Mouse (Mus musculus): Measurements from ENCODE around the gene Cfap77.

Gene Cfap77

GRCm38 (mm10) chr2:28997161-28997834 lies 57.6 kb downstream of the Cfap77 start:
- no peak for DNase-seq (ENCODE audit: low read depth, low spot score)

GRCm38 (mm10) chr2:28995436-28995835 lies 59.4 kb downstream of the Cfap77 start:
- no peak for DNase-seq (ENCODE audit: low read depth, low spot score)

- no peak for DNase-seq (ENCODE audit: low read depth, low spot score)
Measured at GRCm38 (mm10) chr2:28994014-28994413, 60.9 kb downstream of the Cfap77 start.

GRCm38 (mm10) chr2:28988781-28989180 lies 66.1 kb downstream of the Cfap77 start:
- peak; percentile 51 for DNase-seq (ENCODE audit: low read depth, low spot score)

GRCm38 (mm10) chr2:28980080-28980910 lies 74.6 kb downstream of the Cfap77 start:
- DNase-seq (ENCODE audit: low read depth, low spot score): no peak

GRCm38 (mm10) chr2:28978461-28978860 lies 76.4 kb downstream of the Cfap77 start:
- DNase-seq (ENCODE audit: low read depth, low spot score): no peak

- DNase-seq (ENCODE audit: low read depth, low spot score): peak; percentile 72
Measured at GRCm38 (mm10) chr2:28976635-28977034, 78.2 kb downstream of the Cfap77 start.

GRCm38 (mm10) chr2:28975604-28976003 lies 79.3 kb downstream of the Cfap77 start:
- DNase-seq (ENCODE audit: low read depth, low spot score): no peak

GRCm38 (mm10) chr2:28974520-28974919 lies 80.3 kb downstream of the Cfap77 start:
- DNase-seq (ENCODE audit: low read depth, low spot score): no peak

GRCm38 (mm10) chr2:28973832-28974450 lies 80.9 kb downstream of the Cfap77 start:
- DNase-seq (ENCODE audit: low read depth, low spot score): peak; percentile 9

- DNase-seq (ENCODE audit: low read depth, low spot score): no peak
Measured at GRCm38 (mm10) chr2:28970424-28970823, 84.4 kb downstream of the Cfap77 start.

- no peak for DNase-seq (ENCODE audit: low read depth, low spot score)
Measured at GRCm38 (mm10) chr2:28968278-28968677, 86.6 kb downstream of the Cfap77 start.

- DNase-seq (ENCODE audit: low read depth, low spot score): no peak
Measured at GRCm38 (mm10) chr2:28966151-28966795, 88.6 kb downstream of the Cfap77 start.

GRCm38 (mm10) chr2:28963565-28963964 lies 91.3 kb downstream of the Cfap77 start:
- DNase-seq (ENCODE audit: low read depth, low spot score): no peak

- peak; percentile 44 for DNase-seq (ENCODE audit: low read depth, low spot score)
Measured at GRCm38 (mm10) chr2:28961636-28962035, 93.2 kb downstream of the Cfap77 start.

GRCm38 (mm10) chr2:28961024-28961585 lies 93.8 kb downstream of the Cfap77 start:
- peak; percentile 47 for DNase-seq (ENCODE audit: low read depth, low spot score)

GRCm38 (mm10) chr2:28956874-28957273 lies 98.0 kb downstream of the Cfap77 start:
- no peak for DNase-seq (ENCODE audit: low read depth, low spot score)

GRCm38 (mm10) chr2:28954595-28954994 lies 100.3 kb downstream of the Cfap77 start:
- DNase-seq (ENCODE audit: low read depth, low spot score): no peak

- DNase-seq (ENCODE audit: low read depth, low spot score): no peak
Measured at GRCm38 (mm10) chr2:28952981-28953380, 101.9 kb downstream of the Cfap77 start.

GRCm38 (mm10) chr2:28946312-28946711 lies 108.6 kb downstream of the Cfap77 start:
- DNase-seq (ENCODE audit: low read depth, low spot score): no peak

GRCm38 (mm10) chr2:28945388-28945787 lies 109.5 kb downstream of the Cfap77 start:
- DNase-seq (ENCODE audit: low read depth, low spot score): no peak
